Mouse (Mus musculus): ENCODE results near the gene Arhgap29.

Gene Arhgap29

DNA sequence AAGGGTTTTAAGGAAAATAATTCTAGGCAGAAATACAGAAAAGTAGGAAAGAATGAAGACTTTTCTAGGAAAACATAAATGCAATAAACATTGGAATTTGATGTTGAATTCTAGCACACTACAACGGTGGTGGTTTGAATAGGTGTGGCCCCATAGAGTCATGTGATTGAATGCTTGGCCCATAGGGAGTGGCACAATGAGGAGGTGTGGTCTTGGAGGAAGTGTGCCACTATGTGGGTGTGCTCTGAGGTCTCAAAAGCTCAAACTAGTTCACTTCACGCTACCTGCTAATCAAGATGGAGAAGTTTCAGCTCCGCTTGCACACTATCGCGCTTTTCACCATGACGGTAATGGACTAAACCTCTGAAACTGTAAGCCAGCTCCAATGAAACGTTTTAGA is 66.1 kb downstream of the Arhgap29 start:
- DNase-seq = no peak

DNA sequence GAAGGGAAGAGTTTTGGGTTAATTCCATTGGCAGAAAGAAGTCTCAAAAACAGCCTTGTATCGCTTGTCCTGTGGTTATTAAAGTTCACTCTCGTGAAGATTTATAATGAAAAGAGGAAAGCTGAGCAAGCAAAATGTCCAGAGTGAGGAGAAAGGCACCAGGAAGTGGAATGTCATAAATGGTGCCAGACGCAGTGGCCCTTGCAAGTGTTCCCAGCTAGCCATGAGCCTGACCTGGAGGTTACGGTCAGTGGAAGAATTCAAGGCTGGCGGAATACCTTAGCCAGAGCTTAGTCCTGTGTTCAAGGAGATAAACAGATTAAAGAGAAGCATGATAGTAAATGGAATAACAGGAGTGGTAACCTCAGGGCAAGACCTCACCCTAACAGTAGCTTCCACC is 66.8 kb downstream of the Arhgap29 start:
- DNase-seq = no peak

DNA sequence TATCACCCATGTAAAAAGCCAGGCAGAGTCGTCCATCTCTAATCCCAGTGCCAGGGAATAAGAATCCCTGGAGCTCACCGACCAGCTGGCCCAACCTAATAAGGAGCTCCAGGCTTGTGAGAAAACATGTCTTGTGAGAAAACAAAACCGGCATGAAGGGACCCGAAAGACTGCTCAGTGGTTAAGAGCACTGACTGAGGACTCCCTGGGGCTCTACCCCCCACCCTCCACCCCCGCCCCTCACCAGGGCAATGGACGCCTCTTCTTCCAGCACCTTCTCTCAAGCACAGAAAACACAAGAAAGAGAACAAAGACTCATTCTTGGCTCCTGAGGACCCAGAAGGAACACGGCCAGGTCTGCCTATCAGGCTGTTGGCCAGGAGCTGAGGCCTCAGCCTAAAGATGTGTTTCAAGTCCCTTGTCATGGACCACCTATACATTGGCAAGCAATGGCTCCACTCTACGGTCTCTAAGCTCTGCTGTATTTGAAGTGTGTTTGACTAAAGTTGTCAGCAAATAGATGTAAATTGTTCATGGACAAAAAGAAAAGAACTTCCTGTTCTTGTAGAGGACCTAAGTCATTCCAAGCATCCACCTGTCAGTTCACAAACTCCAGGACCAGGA is 68.8 kb downstream of the Arhgap29 start:
- DNase-seq = no peak

DNA sequence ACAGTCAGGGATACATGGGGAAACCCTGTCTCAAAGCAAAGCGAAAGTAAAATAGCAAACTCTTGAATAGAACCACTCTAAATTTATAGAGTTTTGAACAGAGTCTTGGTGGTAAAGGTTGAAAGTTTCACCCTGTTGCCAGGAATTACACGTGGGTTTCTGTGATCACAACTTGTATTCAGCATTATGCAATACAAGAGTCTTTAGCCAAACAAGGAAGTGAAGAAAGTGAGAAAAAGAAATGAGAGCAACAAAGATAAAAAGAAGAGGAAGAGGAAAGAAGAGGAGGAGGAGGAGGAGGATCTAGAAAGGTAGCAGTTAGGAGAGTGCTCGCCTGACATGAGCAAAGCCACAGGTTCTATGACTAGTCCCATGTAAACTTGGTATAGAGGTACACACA is 70.0 kb downstream of the Arhgap29 start:
- DNase-seq = no peak

DNA sequence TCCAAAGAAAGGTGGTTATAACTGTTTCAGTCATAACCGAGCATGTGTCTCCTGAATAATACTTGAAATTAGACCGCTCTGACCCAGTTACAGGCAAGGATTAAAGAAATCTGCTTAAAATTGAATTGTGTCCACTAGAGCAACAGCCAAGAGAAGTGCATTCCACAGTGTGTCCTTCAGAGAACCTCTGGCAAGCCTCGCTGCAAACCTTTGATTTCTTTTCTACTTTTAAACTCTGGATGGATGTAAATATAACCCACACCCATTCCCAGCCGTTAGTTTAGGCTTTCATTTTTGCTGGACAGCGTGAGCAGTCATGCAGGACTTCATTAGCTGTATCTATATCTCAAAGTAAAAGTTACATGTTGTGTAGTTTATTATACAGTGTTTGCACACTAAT is 74.3 kb downstream of the Arhgap29 start:
- no peak for DNase-seq

DNA sequence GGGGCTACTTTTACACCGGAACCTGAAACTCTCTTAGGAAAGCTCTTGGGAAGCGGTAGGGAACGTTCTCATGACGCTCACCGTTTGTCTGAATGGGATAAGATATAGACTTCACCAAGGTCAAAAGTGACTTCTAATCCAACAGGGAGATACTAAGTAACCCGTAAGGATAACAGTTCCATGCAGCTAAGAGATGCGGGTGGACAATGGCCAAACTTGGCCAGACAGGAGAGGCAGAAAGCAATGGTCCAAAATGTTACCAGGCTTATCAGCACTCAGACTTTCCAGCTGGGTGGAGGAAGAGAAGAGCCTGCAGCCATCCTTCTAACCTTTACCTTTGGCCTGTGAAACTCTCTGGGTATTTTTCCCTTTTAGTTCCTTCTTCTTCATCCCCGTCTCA is 75.4 kb downstream of the Arhgap29 start:
- no peak for DNase-seq

DNA sequence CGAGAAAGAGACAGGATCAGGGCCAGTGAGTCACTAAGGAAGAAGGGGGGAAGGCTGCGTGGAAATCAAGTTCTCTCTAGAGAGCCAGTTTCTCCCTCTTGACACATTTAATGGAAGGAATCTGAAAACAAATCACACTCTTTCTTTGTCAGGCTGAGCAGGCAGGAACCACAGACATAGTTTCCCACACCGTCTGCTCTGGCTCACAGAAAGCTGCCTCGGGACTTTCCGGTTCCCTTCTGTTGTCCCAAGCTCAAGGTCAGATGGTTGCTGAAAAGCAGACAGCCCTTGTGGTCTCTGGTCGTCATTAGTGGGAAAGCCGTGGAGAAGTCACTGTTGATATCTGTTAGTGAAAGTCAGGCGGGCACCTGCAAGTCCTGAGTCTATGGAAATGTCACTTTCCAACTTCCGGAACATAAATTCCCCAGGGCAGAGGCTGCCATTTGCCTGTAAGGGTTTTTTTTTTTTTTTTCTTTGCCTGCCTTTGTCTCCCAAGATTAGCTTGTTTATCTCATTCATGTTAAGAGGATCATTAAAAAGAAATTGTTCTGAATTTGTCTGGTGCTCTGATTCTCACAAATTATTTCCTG is 81.0 kb downstream of the Arhgap29 start:
- DNase-seq = peak; percentile 40 to 54

DNA sequence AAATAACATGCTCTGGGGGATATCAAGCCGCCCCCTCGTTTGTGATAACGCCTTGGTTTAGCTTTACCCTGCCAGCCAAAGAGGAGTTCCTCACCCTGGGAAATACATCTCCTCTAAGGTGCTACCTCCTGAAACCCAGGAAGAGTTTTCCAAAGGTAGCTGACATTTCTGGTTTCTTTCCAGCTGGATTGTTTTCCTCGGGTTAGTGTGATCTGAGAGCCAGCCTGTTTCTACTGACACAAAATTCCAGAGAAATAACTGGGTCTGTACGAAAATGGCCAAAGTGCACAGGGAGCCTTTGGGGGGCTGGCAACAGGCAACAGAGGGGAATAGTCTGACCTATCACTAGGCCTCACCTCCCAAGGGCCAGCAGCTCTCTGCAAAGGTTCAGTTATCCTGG is 81.9 kb downstream of the Arhgap29 start:
- DNase-seq = peak in 1 of 2 experiments; percentile 51

DNA sequence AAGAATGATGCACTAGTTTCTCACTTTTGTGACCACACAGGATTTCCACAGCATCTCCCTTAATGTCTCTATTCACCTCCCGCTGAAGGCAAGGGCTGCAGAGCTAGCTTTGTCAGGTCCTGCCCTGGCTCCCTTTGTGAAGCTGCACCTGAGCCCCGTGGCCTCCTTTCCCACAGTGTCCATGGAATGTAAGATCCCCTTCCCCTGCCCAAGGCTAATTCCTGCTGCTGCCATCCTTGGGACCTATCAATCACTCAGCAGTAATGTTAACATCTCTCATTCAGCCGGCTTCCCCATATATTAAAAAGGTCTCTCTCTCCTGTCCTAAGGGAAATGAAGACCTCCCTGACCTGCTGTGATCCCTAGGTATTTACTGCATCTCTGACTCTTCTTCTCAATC is 82.8 kb downstream of the Arhgap29 start:
- DNase-seq = no peak

DNA sequence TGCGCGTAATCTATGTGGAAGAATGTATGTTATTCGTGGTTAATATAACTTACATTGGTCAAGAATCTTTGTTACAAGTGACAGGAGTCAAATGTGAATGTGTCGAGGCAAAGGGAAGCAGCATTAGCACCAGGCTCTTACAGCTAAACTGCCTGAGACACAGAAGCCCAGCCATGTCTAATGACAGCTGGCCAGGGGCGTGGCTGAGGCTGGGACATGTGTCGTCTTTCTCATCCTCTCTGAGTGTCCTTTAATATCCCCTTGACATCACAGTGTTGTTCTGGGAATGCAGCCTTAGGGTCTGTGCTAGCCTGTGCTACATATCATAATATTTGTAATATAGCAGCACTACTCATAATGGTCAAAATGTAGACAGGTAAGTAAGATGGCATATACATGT is 88.2 kb downstream of the Arhgap29 start:
- DNase-seq = peak in 1 of 2 experiments; percentile 17

DNA sequence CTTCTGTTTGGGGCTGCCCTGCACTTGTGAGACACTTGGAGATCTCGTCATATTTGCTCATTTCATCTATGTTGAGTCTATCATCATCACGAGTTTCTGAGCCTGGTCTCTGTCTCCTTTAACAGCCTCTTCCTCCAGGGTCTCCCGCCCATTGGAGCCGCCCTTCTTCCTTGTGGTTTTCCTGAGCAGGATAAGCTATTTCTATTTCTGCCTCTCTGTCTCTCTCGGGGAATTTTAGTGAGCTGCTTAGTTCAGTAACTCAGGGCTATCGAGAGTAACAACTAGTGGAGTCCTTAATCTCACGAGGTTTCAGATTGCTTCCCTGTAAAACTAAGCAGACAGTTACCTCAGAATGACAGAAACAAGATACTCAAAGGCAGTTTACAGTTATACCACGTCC is 90.8 kb downstream of the Arhgap29 start:
- peak in 1 of 2 experiments; percentile 23 for DNase-seq

DNA sequence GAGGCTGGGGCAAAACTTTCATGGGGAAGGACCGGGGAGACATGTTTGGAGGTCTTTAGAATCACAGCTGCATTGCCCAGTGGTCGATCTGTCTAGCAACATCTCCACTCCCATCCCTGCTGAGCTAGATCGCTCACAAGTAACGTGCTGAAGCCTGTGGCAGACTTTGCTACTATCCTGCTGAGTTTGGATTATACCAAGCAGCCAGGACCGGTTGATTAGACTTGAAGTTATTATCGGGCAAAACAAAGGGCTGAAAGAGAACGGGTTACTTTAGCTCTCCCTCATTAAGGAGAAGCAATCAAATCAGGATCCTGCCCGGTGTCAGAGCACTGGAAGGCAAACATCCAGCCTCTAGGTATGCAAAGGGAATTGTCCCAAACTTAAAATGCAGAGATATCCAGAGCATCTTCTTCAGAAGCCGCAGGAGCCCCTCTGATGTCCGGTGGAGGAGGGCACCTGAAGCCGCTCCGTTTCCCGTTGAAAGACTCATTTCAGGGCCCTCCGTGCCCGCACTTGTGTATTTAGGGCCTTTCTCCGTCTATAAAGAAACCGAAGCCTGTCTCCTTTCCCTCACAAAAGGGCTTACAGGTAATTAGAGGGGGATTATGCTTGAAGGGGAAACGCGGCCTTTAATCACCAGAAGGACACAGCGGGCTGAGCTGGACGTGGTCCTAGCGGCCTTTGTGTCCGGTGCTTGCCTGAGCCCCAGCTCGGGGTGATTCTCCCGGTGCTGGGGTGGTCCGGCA is 91.6 kb downstream of the Arhgap29 start, which contains the start of gene Abca4:
Gene Abca4 (plus strand): TSS at position 645 of the 749 bp plus-strand sequence.
- peak in 1 of 2 experiments; percentile 41 for DNase-seq

DNA sequence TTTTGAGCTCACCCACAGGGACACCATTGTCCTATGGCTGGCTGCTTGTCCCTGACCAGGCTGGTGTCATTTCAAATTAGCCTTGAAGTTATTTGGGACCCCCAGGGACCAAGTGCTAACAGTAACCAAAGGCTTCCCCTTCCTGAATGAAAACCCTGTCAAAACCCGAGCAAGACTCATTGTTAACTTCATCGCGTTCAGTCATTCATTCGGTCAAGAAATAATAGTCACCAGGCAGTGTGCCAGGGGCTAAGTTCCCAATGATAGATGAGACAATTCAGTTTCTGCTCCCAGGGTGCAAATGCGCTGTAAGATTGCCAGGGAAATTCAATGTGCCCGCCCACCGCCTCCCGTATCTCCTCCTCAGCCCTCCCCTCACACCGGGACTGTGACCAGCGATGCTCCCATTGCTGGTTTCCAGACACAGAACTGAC is 93.9 kb downstream of the Arhgap29 start:
- DNase-seq = peak; percentile 69 to 75

DNA sequence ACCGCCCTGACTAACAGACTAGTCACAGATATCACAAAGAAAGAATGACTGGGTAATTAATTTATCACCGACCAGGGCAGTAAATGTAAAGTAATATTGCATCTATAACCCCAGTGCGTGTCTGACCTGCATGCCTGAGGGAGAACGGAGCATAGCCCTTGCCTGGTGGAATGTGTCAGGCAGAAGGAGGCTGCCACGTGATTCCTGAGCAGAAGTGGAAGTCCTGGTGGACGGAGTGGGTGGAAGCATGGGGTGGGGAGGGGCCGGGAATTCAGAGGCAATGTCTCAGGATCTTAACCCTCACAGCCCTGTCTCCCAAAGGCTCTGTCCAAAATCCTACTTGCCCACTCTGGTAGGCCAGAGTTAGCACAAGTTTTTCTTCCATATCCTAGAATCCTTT is 95.1 kb downstream of the Arhgap29 start:
- DNase-seq = peak; percentile 73 to 86

DNA sequence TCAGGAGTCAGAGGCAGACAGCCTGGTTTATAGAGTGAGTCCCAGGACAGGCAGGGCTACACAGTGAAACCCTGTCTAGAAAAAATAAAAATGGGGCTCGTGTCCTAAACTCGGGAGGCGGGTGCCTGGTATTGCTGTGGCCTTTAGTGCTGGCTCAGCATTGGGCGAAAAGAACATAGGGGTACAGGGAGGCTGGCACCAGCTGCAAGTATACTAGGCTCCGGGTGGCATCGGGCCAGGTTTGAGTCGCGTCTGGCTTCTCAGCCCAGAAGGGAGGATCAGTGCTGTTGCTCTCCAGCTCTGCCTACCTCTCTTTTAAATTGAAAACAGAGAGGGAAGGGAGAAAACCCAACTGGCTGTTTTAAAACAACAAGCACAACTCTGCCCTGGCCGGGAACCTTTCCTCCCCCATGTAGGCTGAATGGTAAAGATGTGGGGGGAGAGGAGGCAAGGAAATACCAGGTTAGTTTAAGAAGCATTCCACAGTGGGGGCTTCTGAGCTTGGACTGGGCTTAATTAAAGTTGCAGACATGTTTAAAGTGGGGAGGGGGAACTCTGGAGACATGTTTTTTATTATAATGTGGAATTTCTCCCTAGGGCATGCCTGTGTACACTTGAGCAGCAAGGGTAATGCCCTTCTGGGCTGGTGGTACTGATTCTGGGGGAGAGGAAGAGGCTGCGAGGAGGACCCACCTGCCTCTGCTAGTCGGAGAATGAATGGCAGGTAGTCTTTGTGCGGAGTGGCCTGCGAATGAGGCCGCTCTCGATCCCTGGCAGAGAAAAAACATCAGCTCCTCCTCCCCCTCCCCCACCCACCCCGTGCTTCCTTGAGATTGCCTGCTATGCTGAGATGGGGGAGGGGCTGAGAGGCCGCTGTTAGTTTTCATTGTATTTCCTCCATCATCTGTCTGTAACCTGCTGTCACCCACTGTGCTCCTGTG is 95.8 kb downstream of the Arhgap29 start:
- peak; percentile 88 to 90 for DNase-seq

DNA sequence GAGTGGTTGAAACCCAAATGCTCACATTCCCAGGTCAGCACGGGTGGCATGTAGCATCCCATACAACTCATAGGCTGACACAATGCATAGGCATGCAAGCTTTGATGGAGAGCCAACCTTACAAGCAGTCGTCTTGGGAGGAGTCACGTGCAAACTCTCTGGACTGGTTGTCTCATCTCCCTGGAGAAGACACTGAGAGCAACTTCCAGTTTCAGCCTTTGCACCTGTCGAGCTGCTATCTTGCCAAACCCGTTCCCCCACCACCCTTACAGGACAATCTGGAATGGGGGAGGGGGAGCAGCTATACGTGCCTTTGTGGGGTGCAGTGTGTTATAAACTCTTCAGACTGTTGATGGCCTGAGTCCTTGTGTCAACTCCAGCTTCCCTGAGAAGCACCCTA is 96.8 kb downstream of the Arhgap29 start:
- DNase-seq = peak in 1 of 2 experiments; percentile 19

DNA sequence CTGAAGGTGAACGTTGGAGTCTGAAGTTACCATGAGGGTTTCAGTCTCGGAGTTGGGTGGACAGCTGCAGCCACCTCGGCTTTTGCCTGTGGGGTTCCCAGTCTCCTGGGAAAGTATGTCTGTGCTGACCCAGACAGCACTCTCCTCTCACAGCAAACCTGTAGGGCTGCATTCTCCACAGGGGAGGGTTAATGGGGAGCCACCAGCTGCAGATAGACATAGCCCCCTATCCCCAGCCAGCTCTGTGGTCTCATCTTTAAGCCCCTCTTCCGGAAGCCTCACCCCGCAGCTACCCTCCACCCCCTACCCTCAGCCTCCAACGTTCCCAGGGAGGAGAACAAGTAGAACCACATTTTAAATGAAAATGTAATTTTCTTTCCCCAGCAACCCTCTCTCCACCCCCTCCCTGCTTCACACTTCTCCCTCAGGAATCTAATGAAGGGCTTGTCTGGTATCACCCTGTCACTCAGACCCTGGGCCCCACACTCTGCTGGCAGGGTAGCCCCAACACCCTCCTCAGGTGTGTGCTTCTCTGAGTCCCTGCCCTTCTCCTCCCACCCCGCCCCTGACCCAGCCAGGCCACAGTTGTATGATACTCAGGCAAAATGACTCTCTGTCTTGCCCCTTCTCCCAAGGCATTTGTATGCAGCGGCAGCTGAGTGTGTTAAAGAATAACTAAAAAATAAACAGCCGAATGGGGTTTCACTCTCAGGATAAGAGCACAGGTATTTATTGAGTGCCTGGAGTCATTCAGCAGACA is 106.3 kb downstream of the Arhgap29 start:
- peak in 1 of 2 experiments; percentile 73 for DNase-seq

DNA sequence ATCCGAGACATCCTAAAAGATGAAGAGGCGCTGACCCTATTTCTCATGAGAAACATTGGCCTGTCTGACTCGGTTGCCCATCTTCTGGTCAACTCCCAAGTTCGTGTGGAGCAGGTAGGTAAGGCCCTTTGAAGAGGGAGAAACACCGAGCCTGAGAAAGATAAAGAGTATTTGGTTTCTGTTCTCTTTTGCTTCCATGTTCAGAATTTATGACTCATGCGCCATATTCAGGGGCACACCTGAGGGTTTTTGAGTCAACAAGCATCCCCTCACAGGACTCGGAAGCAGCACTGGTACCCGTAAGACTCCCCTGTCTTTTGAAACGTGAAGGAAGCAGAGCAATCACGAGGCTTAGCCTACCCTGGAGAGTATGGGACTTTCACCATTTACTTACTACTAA is 110.2 kb downstream of the Arhgap29 start:
- DNase-seq = no peak

DNA sequence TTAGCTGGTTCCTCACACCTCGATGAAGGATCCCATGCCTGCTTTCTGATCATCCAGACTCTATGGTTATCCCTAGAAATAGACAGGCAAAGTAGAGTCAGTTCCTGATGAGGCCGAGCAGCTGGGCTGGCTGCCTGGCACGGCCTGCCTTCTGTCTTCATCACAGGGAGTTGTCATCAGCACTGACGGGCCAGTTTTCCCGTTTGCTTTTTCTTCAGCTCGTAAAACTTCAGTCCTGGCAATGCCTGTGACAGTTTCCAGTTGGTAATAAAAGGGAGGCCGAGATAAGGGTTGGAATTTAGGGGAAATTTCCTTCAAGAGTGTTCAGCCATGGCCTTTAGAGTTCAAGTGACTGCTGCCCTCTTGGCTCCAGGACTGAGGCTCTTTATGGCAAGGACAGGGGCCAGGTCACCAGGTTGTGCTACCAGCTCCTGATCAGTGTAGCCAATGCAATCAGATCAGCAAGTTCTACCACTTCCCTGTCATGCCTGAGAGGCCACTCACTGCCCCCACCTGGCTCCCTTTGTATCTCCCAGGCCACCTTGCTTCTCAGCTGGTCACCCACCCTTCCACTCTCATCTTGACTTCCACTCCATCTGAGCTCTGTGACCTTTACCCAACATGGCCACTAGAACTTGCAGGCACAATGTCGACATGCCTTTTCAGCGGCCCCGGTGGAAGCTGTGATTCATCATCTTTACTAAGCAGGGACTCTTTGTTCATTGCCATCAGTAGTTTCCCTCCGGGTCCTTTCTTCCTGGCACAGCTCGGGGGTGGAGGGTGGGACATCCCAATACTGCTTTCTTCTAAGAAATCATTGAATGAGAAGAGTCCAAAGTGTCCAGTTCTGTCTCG is 112.4 kb downstream of the Arhgap29 start:
- DNase-seq = peak in 1 of 2 experiments; percentile 52

All from kidney, postnatal 25 days (tissue).